Mouse (Mus musculus) midbrain, postnatal 0 days (tissue): Measurements from ENCODE around the gene Pbrm1. TPM values are rescaled to one million over a fixed set of nuclear protein-coding genes. Genes with fewer than 3 reads are reported as not detected.

ENCODE experiments used
- ATAC-seq: fragments of 200-750 bp; cut with Nextera tagmentation; 2 replicates; pipeline ENCODE4 v1.8.0; 2017; ENCODE audit warnings: moderate number of reproducible peaks, mild to moderate bottlenecking, moderate TSS enrichment, moderate library complexity; ENCODE audit not compliant: low FRiP score
- DNase-seq: peaks from one replicate; pipeline ENCODE4 v3.0.0-alpha.2; 2015; ENCODE audit warnings: low spot score
- H3K27ac ChIP-seq: fragments of 300-500 bp; sonication (generic); 2 replicates; pipeline ENCODE4 v1.5.1; 2014; ENCODE audit warnings: low read depth, mild to moderate bottlenecking, low read length, mixed read lengths
- H3K27me3 ChIP-seq: fragments of 300-500 bp; sonication (generic); 2 replicates; pipeline ENCODE4 v1.6.1; 2014; ENCODE audit warnings: low read length, control low read depth, mixed read lengths; ENCODE audit not compliant: insufficient read depth
- H3K36me3 ChIP-seq: fragments of 300-500 bp; sonication (generic); 2 replicates; pipeline ENCODE4 v1.6.1; 2014; ENCODE audit warnings: low read length, control low read depth, mixed read lengths; ENCODE audit not compliant: insufficient read depth
- H3K4me1 ChIP-seq: fragments of 300-500 bp; sonication (generic); 2 replicates; pipeline ENCODE4 v1.6.1; 2014; ENCODE audit warnings: mild to moderate bottlenecking, control low read depth, antibody characterized with exemption, low read length, mixed read lengths; ENCODE audit not compliant: insufficient read depth
- H3K4me2 ChIP-seq: fragments of 300-500 bp; sonication (generic); 2 replicates; pipeline ENCODE4 v1.6.1; 2014; ENCODE audit warnings: low read depth, mild to moderate bottlenecking, low read length, mixed read lengths; ENCODE audit not compliant: poor library complexity, severe bottlenecking
- H3K4me3 ChIP-seq: fragments of 300-500 bp; sonication (generic); 2 replicates; pipeline ENCODE4 v1.5.1; 2014; ENCODE audit warnings: low read depth, mild to moderate bottlenecking, low read length, moderate library complexity
- H3K9ac ChIP-seq: fragments of 300-500 bp; sonication (generic); replicated peaks from 2 replicates; pipeline ENCODE4 v1.6.1; 2014; ENCODE audit warnings: mild to moderate bottlenecking, low read length, moderate library complexity, mixed read lengths; ENCODE audit not compliant: poor library complexity, severe bottlenecking
- H3K9me3 ChIP-seq: fragments of 300-500 bp; sonication (generic); 2 replicates; pipeline ENCODE4 v1.6.1; 2016; ENCODE audit warnings: low read length, control low read depth
- CTCF ChIP-seq: IDR thresholded peaks from 2 replicates; pipeline ENCODE4 v1.5.1; 2016; ENCODE audit warnings: antibody characterized with exemption, mild to moderate bottlenecking
- WGBS: fragments of 180-500 bp; shearing (Covaris S2); extraction: QIAGEN DNeasy Blood & Tissue Kit; methylation state at CpG from one replicate; pipeline ENCODE4 v1.1.7; 2014; 5-methylcytosine and 5-hydroxymethylcytosine counted together
- polyA plus RNA-seq: library from polyadenylated mRNA; unstranded; fragments of >200 nt; fragmentation: Nextera tagmentation; extraction: Ambion mirVana; gene quantifications from 2 replicates; pipeline ENCODE4 v1.2.1, GENCODE M21; 2015
- total RNA-seq: library from RNA; depleted of rRNA; stranded (reverse); fragments of >200 nt; gene quantifications from 2 replicates; pipeline ENCODE4 v1.2.3, GENCODE M21; 2014

The Pbrm1 gene
- total and polyA plus RNA-seq, 2 experiments from 2014 or later = 51.2 to 84.8 TPM

- 74% methylated on average over 11 of the region's 11 CpGs for WGBS
- peaks cover 5% of the 10 kb centered on the region; the same call in 1 of the 2 replicates for H3K36me3 ChIP-seq
- H3K27ac ChIP-seq = no peak overlapping the region
- no peak overlapping the region for H3K4me2 ChIP-seq
- no peaks in the 10 kb centered on the region for H3K27me3 ChIP-seq
- no peak overlapping the region for H3K4me3 ChIP-seq
- DNase-seq (peak; percentile 22), ATAC-seq (no peak)
- H3K9ac ChIP-seq = no peak overlapping the region
- no peak for TF ChIP-seq CTCF
- no peaks in the 10 kb centered on the region for H3K9me3 ChIP-seq
- 0 out of 2 replicates have a peak, but pooled peaks cover 5% of the 10 kb centered on the region for H3K4me1 ChIP-seq
Observed at GRCm38 (mm10) chr14:31133023-31133665, 114.2 kb downstream of the Pbrm1 start.

GRCm38 (mm10) chr14:31134015-31135000 lies 115.4 kb downstream of the Pbrm1 start:
- no peak for ATAC-seq
- 0 out of 2 replicates have a peak, but pooled peaks cover 5% of the 10 kb centered on the region for H3K4me1 ChIP-seq
- no peaks in the 10 kb centered on the region for H3K27me3 ChIP-seq
- H3K9me3 ChIP-seq = no peaks in the 10 kb centered on the region
- peak; percentile 81 for DNase-seq
- no peak overlapping the region for H3K4me2 ChIP-seq
- H3K9ac ChIP-seq = no peak overlapping the region
- H3K4me3 ChIP-seq = no peak overlapping the region
- H3K27ac ChIP-seq = no peak overlapping the region
- H3K36me3 ChIP-seq = peaks cover 14% of the 10 kb centered on the region
- no peak for TF ChIP-seq CTCF
- WGBS = 75% methylated on average over 25 of the region's 25 CpGs

- no peak for ATAC-seq
- H3K4me3 ChIP-seq = no peak overlapping the region
- no peak overlapping the region for H3K9ac ChIP-seq
- no peaks in the 10 kb centered on the region for H3K4me1 ChIP-seq
- H3K27me3 ChIP-seq = no peaks in the 10 kb centered on the region
- WGBS = 96% methylated on average over 34 of the region's 34 CpGs
- no peak overlapping the region for H3K27ac ChIP-seq
- H3K9me3 ChIP-seq = no peaks in the 10 kb centered on the region
- H3K36me3 ChIP-seq = peaks cover 14% of the 10 kb centered on the region
- H3K4me2 ChIP-seq = no peak overlapping the region
- TF ChIP-seq CTCF = no peak
- DNase-seq = no peak
Observed at GRCm38 (mm10) chr14:31135495-31136410, 116.8 kb downstream of the Pbrm1 start.

- 93% methylated on average over 26 of the region's 26 CpGs for WGBS
Observed at GRCm38 (mm10) chr14:31136411-31137280, 117.7 kb downstream of the Pbrm1 start.

GRCm38 (mm10) chr14:31137281-31137595 lies 118.3 kb downstream of the Pbrm1 start:
- H3K9ac ChIP-seq = 0 out of 2 replicates have a peak overlapping the region, but pooled peaks have one; percentile 19
- H3K27ac ChIP-seq = no peak overlapping the region
- no peak overlapping the region for H3K4me2 ChIP-seq
- no peak for TF ChIP-seq CTCF
- H3K36me3 ChIP-seq = peaks cover 14% of the 10 kb centered on the region
- H3K27me3 ChIP-seq = no peaks in the 10 kb centered on the region
- DNase-seq (no peak), ATAC-seq (no peak)
- no peaks in the 10 kb centered on the region for H3K4me1 ChIP-seq
- H3K4me3 ChIP-seq = no peak overlapping the region
- no peaks in the 10 kb centered on the region for H3K9me3 ChIP-seq
- 87% methylated on average over 10 of the region's 10 CpGs for WGBS

More at GRCm38 (mm10) chr14:31136411-31137280, 117.7 kb downstream of the Pbrm1 start:
- Histone ChIP-seq H3K9me3 (no peaks in the 10 kb centered on the region), H3K27me3 (no peaks in the 10 kb centered on the region), H3K4me1 (no peaks in the 10 kb centered on the region), H3K27ac (no peak overlapping the region), H3K4me3 (no peak overlapping the region), H3K9ac (0 out of 2 replicates have a peak overlapping the region, but pooled peaks have one; percentile 19), H3K36me3 (peaks cover 14% of the 10 kb centered on the region), H3K4me2 (no peak overlapping the region)
- ATAC-seq (no peak), DNase-seq (no peak)
- TF ChIP-seq CTCF = no peak
